Mouse (Mus musculus) granulocyte monocyte progenitor cell, adult 5-6 weeks (primary cell): Measurements from ENCODE around the gene Kcnd2. TPM values are rescaled to one million over a fixed set of nuclear protein-coding genes. Genes with fewer than 3 reads are reported as not detected.

ENCODE experiments used
- ATAC-seq: replicated peaks from 2 replicates; pipeline ENCODE4 v1.8.0; 2016; ENCODE audit warnings: mild to moderate bottlenecking, moderate TSS enrichment, inconsistent platforms; ENCODE audit not compliant: poor library complexity, severe bottlenecking
- total RNA-seq, 2 experiments: library from RNA; stranded (forward) in 1 of 2; stranded (reverse) in 1 of 2; fragments of 200-712, 200-1000 nt in 1 of 2; fragments of >200 nt in 1 of 2; fragmentation: Nextera tagmentation in 1 of 2; gene quantifications; 2 replicates each; pipeline ENCODE4 v1.2.3; 2014 to 2017

Gene Kcnd2
- total RNA-seq, 2 experiments from 2014 or later = not detected

DNA sequence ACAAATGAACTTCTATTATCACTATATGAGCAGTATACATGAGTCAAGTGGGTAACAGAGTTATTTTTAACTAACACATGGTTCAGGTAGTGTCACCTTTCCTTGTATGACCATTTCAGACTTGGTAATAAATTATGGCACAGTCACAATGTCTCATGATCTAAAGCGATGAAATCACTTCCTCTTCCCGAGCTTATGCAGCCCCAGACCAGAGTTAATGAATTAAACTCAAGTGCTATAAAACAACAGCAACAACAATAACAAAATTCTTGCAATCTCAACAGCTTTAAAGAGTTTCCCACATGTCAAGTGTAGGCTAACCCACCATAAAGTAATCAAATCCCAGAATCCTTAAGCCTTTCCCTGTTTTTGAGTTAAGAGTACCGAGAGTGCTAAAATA is 198.4 kb downstream of the Kcnd2 start:
- ATAC-seq = no peak

DNA sequence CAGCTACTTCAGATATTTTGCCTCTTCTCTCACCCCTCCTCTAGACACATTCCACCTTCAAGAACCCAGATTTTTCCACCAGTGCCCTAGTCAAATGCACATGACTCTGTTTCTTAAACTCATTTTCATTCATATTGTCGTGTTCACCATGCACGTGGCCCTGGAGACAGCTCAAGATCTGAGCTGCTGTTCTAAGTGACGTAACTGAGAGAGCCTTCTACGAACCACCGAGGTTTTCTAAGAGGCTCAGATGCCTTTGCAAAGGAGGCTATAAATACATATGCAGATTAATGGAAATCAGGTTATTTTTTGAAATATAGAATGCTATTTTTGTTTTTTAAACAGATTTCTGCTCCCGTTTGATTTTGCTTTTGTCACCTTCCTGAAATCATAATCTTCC is 202.9 kb downstream of the Kcnd2 start:
- no peak for ATAC-seq

DNA sequence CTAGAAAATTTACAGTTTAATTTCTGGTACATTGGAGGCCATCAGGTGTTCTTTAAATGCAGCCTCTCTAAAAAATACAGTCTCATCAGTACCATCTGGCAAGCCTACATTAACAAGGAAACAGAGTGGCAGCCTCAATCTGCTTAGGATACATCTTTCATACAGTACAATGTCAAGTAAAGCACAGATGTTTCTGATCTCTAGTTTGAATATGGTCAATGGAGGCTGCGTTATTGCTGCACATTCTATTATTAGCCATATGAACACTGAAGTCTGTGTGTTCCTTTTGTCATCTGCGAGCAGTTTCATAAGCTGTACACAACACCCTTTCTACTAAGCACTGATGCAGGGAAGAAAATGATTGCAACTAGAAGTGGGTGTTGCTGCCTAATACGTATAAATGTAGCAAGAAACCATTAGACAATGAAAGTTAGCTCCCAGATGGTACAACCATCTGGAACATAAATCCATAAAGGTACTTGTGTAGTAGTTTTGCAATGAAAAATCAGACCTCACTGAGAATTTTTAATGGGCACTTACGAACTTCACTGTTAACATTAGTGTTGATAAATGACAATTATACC is 209.0 kb downstream of the Kcnd2 start:
- no peak for ATAC-seq

DNA sequence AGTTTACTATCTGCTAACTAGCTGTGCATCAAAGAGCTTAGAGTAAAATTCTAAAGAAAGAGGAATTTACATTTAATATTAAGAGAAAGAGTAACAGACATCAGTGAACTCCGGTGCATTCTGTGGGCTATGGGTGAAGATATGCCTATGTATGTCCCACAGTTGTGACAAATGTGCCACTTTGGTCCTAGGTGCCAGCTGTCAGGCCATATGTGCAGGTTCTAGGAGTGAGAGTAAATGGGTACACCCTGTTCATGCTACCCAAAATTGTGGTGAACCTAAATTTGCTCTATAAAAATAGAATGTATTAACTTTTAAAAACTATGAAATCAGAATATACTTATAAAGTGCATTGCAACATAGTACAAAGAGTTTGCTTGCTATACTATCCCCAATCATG is 215.8 kb downstream of the Kcnd2 start:
- ATAC-seq = no peak

DNA sequence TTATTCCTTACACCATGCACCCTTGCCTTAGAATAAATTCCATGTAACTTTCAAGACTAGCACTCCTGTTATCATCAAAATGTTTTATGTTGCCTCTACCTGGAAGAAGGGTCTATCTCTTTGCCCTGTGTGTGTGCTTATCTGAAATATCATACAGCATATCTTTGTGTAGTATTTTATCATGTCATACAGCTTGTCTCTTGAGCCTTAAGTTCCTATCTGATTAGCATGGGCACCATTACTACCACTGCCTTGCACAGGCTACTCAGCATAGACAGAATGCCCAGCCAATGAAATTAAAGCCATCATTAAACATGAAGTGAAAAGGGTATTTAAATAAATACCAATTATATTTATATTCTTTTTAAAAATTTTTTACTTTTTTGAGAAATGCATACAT is 249.4 kb downstream of the Kcnd2 start:
- ATAC-seq = no peak

DNA sequence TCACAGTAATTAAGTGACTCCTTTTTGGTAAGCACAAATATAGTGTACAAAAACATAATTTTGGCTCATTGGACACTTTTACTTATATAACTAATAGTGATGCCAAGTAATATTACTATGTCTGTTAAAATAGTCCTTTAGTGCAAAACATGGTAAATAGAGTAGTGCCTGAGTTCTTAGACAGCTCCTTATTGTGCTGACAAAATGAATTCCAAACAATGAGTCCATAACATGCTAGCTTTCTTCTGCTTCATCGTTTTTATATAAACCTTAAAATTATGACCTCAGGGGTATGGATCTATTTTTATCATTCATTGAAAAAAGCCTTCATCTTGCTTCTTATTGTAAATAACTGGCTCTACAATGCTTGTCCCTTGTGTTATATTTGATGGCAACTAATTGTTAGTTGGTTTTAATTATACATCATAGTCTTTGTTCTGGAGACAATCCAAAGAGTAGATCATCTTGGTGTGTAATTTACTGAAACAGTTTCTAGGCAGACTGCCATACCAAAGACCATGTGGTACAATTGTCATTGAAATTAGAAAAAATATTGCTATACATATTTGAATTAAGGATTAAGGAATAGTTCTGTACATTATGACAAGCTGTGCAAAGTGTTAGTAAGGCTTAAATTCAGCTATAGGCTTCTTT is 256.7 kb downstream of the Kcnd2 start:
- ATAC-seq = no peak

DNA sequence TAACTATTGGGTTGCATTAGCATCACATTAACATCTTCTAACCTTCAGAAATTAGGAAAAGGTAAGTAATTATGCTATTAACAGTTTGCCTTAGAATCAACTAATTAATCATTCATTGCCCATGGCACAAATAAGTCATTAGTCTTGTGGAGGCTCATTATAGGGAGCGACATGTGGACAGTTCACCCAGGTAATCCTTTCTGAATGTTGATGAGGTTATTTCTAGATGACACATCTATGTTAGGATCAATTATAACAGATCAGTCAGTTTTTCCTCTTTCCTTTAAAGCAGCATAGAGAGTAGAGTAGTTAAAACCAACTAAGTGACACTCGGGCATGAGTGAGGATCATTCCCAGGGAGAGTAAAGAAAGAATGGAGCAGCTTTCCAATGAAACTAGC is 267.4 kb downstream of the Kcnd2 start:
- ATAC-seq = no peak

DNA sequence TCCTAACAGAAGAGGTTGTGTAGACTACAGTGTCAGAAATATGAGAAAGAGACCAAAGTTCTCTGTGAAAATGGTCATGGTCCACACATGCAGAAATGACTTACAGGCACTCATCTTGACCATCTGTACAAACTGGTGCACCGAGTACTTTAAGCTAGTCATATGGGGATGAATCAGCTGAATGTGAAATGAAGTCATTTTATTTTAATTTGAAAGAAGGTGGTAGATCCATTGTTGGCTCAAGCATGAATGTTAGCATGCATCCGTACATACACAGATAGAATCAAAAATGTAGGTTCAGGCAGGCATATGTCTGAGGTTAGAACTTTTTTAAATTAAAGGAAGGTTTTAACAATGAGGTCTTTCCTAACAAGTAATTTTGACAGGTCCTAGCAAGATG is 273.2 kb downstream of the Kcnd2 start:
- ATAC-seq = no peak

DNA sequence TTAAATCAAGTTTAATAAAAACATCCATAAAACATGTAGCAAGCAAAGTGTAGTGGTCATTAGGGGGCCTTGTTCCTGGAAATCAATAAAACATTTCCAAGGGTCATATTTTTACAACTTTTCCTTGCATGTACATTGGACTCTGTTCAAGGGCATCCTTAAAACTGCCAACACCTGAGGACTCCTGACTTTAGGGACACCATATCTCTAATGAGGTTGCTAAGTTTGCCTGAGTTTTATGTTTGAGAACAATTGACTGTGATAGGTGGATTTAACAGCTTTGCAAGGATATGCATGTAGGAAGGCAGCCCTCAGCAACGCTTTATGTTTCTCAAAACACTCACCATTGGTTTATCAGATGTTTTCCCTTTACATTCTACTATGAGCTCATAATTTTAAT is 287.6 kb downstream of the Kcnd2 start:
- ATAC-seq = no peak

DNA sequence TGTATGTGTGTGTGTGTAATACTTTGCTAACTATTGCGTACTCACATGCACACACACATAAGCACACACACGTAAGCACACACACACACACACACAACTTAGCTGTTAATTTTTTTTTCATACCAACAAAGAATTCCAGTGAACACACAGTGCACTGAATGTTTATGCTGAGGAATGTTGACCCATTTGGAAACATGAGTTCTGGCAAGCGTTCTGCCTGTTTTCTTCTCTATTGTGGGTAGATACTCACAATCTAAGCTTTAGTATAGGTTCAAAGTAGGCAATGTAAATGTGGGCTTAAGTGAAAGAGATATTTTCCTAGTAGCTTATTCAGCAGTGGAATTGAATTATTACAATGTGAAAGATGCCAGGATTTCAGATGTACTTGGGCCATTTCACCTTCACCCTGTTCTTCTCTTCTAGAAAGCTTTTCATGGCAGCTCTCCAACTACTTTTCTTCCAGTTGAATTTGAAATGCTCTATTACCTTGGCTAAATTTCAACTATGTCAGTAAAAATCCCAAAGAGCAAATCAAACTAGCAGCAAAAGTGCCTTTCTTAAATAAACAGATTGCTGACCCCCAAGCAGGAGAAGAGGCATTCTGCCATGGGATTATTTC is 295.4 kb downstream of the Kcnd2 start:
- no peak for ATAC-seq

DNA sequence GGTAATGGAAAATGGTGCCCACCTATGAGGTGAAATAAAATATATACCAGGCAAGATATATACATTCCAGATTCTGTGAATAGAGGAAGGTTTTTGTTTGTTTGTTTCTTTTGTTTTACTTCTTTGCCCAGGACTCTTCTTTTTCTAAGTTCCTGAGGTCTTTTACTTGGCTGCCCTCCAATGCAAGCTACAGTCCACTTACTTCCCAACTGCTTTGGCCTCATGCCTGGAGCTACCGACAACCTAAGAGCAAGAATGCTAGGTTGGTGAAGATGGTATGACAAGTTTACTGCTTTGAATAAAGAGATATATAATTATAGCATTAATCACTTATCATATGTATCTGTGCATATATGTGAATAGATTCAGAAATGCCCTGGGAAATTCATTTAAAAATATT is 305.0 kb downstream of the Kcnd2 start:
- ATAC-seq = no peak

DNA sequence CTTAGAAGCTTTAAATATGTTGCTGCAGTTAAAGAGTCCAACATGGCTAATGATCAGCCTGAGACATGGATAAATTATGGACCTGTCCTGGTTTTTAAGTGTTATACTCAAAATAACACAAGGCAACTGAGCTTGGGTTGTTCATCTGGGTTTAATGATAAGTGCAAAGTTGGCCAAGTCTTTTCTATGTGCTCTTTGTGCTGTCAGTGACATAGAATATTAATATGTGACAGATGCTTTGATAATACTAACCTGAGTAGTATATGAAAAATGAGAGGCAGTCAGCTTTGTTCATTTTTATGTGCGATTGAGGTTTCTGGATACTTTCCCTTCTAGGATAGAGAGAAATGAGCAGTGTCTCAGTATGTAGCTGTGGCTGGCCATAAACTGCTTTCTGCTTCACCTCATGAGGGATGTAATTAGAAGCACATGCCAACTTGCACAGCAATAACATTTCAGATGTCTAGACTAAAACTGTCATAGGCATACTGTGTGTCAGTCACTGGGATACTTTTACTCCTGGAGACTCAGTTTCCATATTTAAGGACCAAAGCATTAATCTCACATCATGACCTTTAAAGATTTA is 312.3 kb downstream of the Kcnd2 start:
- no peak for ATAC-seq

DNA sequence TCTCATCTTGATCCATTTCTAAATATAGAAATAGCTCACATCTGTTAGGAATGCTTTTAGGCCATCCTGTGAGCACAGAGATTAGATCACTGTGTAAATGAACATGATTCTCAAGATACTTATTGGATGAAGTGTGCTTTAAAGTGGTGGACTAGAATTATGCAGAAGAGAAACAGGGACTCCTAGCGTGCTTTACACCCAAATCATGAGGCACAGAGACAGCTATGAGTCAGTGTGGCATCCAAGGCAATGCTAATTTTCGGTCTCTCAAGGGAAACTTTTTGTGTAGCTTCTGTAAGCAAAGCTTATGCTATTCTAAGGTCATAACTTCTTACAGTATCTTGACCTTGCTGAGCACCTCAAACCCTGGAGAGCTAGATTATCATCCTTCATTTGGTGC is 318.7 kb downstream of the Kcnd2 start:
- no peak for ATAC-seq

DNA sequence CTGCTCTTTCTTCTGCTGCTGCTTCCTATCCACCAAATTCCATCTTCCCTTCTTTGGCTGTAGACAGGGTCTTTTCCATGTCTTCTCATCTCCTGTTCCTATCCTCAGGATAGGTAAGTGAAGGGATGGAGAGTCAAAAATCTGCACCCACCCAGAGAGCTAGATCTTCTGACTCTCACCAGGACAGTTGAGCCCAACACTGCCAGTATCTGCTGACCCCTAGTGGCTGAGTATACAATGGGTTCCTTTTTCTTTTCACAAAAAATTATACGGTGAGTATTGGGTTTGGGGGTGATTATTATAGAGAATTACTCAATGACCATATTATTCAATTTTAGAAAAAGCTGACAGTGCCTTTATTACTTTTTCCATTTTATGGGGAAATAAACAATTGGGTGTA is 319.5 kb downstream of the Kcnd2 start:
- ATAC-seq = no peak

DNA sequence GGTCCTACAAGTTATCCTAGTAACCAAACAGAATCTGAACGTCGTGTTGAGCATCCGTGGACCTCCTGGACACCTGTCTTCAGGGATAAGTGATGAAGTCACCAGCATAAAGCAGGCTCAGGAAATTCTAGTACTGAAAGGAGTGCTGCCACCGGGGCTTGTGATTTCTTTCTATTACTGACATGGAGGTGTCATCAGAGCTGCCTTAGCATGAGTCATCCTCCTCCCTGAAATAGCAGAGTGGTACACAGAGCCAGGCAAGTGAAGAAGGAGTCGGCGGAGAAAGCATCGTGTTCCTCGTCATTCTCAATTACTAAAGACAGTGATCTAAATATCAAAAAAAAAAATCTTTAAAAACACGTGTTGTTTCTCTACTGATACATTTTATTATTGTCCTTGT is 336.2 kb downstream of the Kcnd2 start:
- ATAC-seq = no peak

DNA sequence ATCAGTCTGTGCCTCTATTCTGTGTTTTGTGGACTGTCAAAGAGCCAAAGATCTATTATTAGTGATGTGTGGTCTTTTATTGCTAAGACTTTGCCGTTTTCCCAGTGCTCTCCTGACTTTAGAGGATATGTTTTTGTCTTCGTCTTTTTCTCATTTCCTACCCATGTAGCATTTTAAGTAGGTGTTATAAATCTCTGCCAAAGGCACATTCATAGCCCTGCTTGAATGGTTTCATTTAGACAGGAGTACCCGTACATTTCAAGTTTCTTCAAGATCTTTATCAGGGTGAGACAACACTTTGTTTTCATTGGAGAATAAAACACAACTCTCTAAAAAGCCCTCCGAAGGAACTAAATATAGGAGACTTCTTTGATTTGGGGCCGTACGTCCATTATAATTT is 355.7 kb downstream of the Kcnd2 start:
- ATAC-seq = no peak

DNA sequence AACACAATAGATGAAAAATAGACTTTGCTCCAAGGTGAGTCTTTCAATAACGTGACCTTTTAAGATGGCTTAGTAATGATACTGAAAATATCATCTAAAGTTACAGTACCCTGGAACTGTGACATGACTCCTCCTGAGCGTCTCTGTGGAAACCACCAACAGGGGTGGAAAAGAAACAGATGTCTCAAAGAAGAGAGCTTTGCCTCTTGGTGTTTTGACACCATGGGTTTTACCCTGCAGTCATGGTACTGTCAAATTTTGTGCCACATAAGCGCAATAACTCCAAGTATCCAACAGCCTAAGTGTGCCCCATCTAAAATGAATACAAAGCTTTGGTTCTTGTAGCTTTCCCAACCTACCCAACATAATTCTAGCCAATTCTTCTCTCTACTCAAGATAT is 374.9 kb downstream of the Kcnd2 start:
- ATAC-seq = no peak

DNA sequence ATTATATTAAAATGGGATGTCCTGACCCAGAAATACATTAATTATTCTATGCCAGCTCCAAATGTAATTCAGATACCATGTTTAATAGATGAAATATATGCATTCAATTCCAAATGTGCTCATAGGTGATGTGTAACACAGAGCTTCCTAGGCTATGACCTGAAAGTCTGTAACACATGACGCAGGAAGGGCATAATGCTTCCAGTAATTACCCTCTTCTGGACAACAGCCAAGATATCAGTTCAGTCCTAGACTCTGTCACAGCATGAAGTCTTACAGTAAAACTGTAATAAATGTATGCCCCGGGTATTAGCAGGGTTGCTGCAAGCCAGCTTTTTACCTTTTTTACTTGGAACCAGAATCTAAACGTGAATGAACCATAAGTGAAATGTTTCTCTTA is 382.1 kb downstream of the Kcnd2 start:
- no peak for ATAC-seq

DNA sequence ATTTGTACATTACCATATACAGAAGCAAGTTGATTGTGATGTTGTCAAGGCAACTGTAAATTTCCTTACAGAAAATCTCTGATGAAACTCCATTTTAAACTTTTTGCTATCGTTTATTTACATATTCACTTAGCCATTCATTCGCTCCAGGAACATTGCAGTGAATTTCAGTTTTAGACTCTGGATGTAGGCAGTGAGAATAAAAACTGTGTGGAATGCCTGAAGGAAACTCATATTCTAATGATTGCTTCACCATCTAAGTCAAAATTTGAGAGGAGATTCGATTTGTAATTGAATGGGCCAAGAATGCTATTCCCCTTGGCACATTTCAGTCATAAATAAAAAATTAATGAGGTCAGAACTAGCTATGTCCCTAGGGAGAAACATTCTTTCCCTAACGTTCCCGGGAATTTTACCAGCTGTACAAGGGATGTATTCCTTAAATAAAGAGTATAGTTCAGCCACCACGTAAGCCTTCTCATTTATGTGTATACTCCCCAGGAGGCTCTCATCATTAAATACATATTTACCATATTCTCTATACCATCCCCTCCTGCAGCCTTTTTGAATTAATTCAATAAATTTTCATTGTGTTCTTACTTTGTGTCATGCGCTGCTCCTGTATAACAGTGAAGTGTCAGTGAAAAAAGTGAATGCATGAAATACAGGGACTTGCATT is 394.2 kb downstream of the Kcnd2 start:
- no peak for ATAC-seq

DNA sequence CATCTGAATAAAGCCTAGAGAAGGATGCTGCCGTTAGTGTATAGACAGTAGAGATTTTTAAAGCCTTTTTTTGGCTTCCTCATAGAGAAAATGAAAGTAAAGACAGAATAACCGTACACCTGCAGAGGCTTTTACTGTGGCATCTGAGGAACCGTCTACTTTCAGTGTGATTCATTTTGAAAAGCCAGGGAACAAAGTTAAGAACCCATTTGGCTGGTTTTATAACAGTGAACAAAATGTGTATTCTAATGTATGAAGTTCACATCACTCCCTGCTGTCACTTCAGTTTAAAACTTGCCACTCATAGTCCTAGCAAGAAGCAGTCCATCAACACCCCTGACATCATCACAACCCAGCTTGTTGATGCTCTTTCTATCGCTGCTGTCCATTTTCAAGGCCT is 414.7 kb downstream of the Kcnd2 start:
- ATAC-seq = no peak

DNA sequence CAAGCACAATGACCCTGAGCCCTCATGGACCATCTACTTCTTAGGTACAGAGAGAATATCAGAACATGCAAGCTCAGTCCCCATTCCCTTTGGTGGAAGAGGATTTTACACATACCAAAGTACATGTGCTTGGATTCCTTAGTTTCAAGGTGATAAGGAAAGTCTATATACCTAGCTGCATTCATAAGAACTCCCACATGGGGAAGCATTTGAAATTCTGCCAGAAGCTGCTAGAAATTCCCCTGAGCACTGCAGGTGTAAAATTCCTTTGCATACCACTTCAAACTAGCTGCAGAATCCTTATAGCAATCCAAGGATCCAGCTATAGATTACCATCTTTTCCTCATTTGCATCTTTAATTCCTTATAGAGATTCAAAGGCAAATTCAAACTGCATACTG is 440.4 kb downstream of the Kcnd2 start:
- no peak for ATAC-seq
